Mouse (Mus musculus): ENCODE measurements around the gene Marf1. TPM values are rescaled to one million over a fixed set of nuclear protein-coding genes. Genes with fewer than 3 reads are reported as not detected.

The Marf1 gene
- polyA plus RNA-seq, 1 experiment from 2014 or later, result 7.0 TPM

- 92% methylated on average over 7 of the region's 7 CpGs for WGBS
- Histone ChIP-seq H3K27ac (ENCODE audit: low read depth, low read length) (no peak overlapping the region), H3K4me2 (replicated peaks; ENCODE audit: low read depth) (no peak overlapping the region), H3K4me3 (ENCODE audit: low read depth, low read length) (no peak overlapping the region), H3K36me3 (ENCODE audit: control insufficient read depth, insufficient read depth) (peaks cover 87% of the 10 kb centered on the region), H3K9me3 (ENCODE audit: control insufficient read depth) (no peaks in the 10 kb centered on the region), H3K9ac (ENCODE audit: low read depth, low read length) (no peak overlapping the region), H3K4me1 (replicated peaks; ENCODE audit: control insufficient read depth, insufficient read depth, low read length) (no peaks in the 10 kb centered on the region), H3K27me3 (replicated peaks; ENCODE audit: control insufficient read depth, insufficient read depth, low read length) (no peaks in the 10 kb centered on the region)
- TF ChIP-seq CTCF (IDR thresholded peaks at IDR 0.05; ENCODE audit: low read depth), result no peak
- ATAC-seq, result no peak
These were observed 32.4 kb downstream of the Marf1 start for GRCm38 (mm10) chr16:14130796-14131195.

- H3K36me3 ChIP-seq (ENCODE audit: control insufficient read depth, insufficient read depth), result peaks cover 87% of the 10 kb centered on the region
- ATAC-seq, result no peak
- no peaks in the 10 kb centered on the region for H3K4me1 ChIP-seq (replicated peaks; ENCODE audit: control insufficient read depth, insufficient read depth, low read length)
- no peak overlapping the region for H3K9ac ChIP-seq (ENCODE audit: low read depth, low read length)
- H3K9me3 ChIP-seq (ENCODE audit: control insufficient read depth), result no peaks in the 10 kb centered on the region
- H3K4me2 ChIP-seq (replicated peaks; ENCODE audit: low read depth), result no peak overlapping the region
- H3K4me3 ChIP-seq (ENCODE audit: low read depth, low read length), result no peak overlapping the region
- no peak overlapping the region for H3K27ac ChIP-seq (ENCODE audit: low read depth, low read length)
- no peaks in the 10 kb centered on the region for H3K27me3 ChIP-seq (replicated peaks; ENCODE audit: control insufficient read depth, insufficient read depth, low read length)
- no peak for TF ChIP-seq CTCF (IDR thresholded peaks at IDR 0.05; ENCODE audit: low read depth)
These were observed 34.2 kb downstream of the Marf1 start for GRCm38 (mm10) chr16:14128977-14129376.

GRCm38 (mm10) chr16:14125253-14125652 is 37.9 kb downstream of the Marf1 start:
- Histone ChIP-seq H3K36me3 (ENCODE audit: control insufficient read depth, insufficient read depth) (peaks cover 90% of the 10 kb centered on the region), H3K27ac (ENCODE audit: low read depth, low read length) (no peak overlapping the region), H3K4me2 (replicated peaks; ENCODE audit: low read depth) (no peak overlapping the region), H3K9me3 (ENCODE audit: control insufficient read depth) (no peaks in the 10 kb centered on the region), H3K4me1 (replicated peaks; ENCODE audit: control insufficient read depth, insufficient read depth, low read length) (no peaks in the 10 kb centered on the region), H3K4me3 (ENCODE audit: low read depth, low read length) (no peak overlapping the region), H3K27me3 (replicated peaks; ENCODE audit: control insufficient read depth, insufficient read depth, low read length) (no peaks in the 10 kb centered on the region), H3K9ac (ENCODE audit: low read depth, low read length) (no peak overlapping the region)
- 86% methylated on average over 1 of the region's 1 CpGs for WGBS
- TF ChIP-seq CTCF (IDR thresholded peaks at IDR 0.05; ENCODE audit: low read depth), result no peak
- ATAC-seq, result no peak

GRCm38 (mm10) chr16:14124709-14125108 is 38.4 kb downstream of the Marf1 start:
- Histone ChIP-seq H3K4me1 (replicated peaks; ENCODE audit: control insufficient read depth, insufficient read depth, low read length) (no peaks in the 10 kb centered on the region), H3K4me2 (replicated peaks; ENCODE audit: low read depth) (no peak overlapping the region), H3K9ac (ENCODE audit: low read depth, low read length) (no peak overlapping the region), H3K36me3 (ENCODE audit: control insufficient read depth, insufficient read depth) (peaks cover 88% of the 10 kb centered on the region), H3K27me3 (replicated peaks; ENCODE audit: control insufficient read depth, insufficient read depth, low read length) (no peaks in the 10 kb centered on the region), H3K4me3 (ENCODE audit: low read depth, low read length) (no peak overlapping the region), H3K9me3 (ENCODE audit: control insufficient read depth) (no peaks in the 10 kb centered on the region), H3K27ac (ENCODE audit: low read depth, low read length) (no peak overlapping the region)
- ATAC-seq, result no peak
- WGBS, result 96% methylated on average over 7 of the region's 7 CpGs
- no peak for TF ChIP-seq CTCF (IDR thresholded peaks at IDR 0.05; ENCODE audit: low read depth)

- Histone ChIP-seq H3K36me3 (ENCODE audit: control insufficient read depth, insufficient read depth) (peaks cover 80% of the 10 kb centered on the region), H3K27ac (ENCODE audit: low read depth, low read length) (no peak overlapping the region), H3K9me3 (ENCODE audit: control insufficient read depth) (no peaks in the 10 kb centered on the region), H3K9ac (ENCODE audit: low read depth, low read length) (no peak overlapping the region), H3K4me2 (replicated peaks; ENCODE audit: low read depth) (no peak overlapping the region), H3K27me3 (replicated peaks; ENCODE audit: control insufficient read depth, insufficient read depth, low read length) (no peaks in the 10 kb centered on the region), H3K4me1 (replicated peaks; ENCODE audit: control insufficient read depth, insufficient read depth, low read length) (no peaks in the 10 kb centered on the region), H3K4me3 (ENCODE audit: low read depth, low read length) (no peak overlapping the region)
- TF ChIP-seq CTCF (IDR thresholded peaks at IDR 0.05; ENCODE audit: low read depth), result no peak
- ATAC-seq, result no peak
- WGBS, result 89% methylated on average over 2 of the region's 2 CpGs
These were observed 39.2 kb downstream of the Marf1 start for GRCm38 (mm10) chr16:14123901-14124300.

GRCm38 (mm10) chr16:14122586-14122985 is 40.6 kb downstream of the Marf1 start:
- Histone ChIP-seq H3K9ac (ENCODE audit: low read depth, low read length) (no peak overlapping the region), H3K36me3 (ENCODE audit: control insufficient read depth, insufficient read depth) (peaks cover 67% of the 10 kb centered on the region), H3K27me3 (replicated peaks; ENCODE audit: control insufficient read depth, insufficient read depth, low read length) (no peaks in the 10 kb centered on the region), H3K4me2 (replicated peaks; ENCODE audit: low read depth) (no peak overlapping the region), H3K27ac (ENCODE audit: low read depth, low read length) (no peak overlapping the region), H3K4me1 (replicated peaks; ENCODE audit: control insufficient read depth, insufficient read depth, low read length) (no peaks in the 10 kb centered on the region), H3K9me3 (ENCODE audit: control insufficient read depth) (no peaks in the 10 kb centered on the region), H3K4me3 (ENCODE audit: low read depth, low read length) (no peak overlapping the region)
- peak; percentile 33 for TF ChIP-seq CTCF (IDR thresholded peaks at IDR 0.05; ENCODE audit: low read depth)
- no peak for ATAC-seq

- H3K27ac ChIP-seq (ENCODE audit: low read depth, low read length), result no peak overlapping the region
- H3K27me3 ChIP-seq (replicated peaks; ENCODE audit: control insufficient read depth, insufficient read depth, low read length), result no peaks in the 10 kb centered on the region
- no peak overlapping the region for H3K4me3 ChIP-seq (ENCODE audit: low read depth, low read length)
- no peak for ATAC-seq
- no peaks in the 10 kb centered on the region for H3K4me1 ChIP-seq (replicated peaks; ENCODE audit: control insufficient read depth, insufficient read depth, low read length)
- H3K9me3 ChIP-seq (ENCODE audit: control insufficient read depth), result no peaks in the 10 kb centered on the region
- H3K9ac ChIP-seq (ENCODE audit: low read depth, low read length), result no peak overlapping the region
- TF ChIP-seq CTCF (IDR thresholded peaks at IDR 0.05; ENCODE audit: low read depth), result no peak
- H3K36me3 ChIP-seq (ENCODE audit: control insufficient read depth, insufficient read depth), result peaks cover 67% of the 10 kb centered on the region
- WGBS, result 97% methylated on average over 7 of the region's 7 CpGs
- no peak overlapping the region for H3K4me2 ChIP-seq (replicated peaks; ENCODE audit: low read depth)
These were observed 41.6 kb downstream of the Marf1 start for GRCm38 (mm10) chr16:14121563-14121962.
